In genomic region chr1:157286561-157286960, GRCm38 (mm10) we compare ENCODE assay signal across 8 mouse cellular contexts.
DNase-seq lines count a peak whose midpoint lies in the region; ATAC-seq and TF ChIP-seq lines count a peak whose summit lies in the region.

No protein-coding gene starts in this region.

- H3K27ac ChIP-seq in kidney, embryonic 14.5 days (ENCODE audit: low read depth, low read length): no peak overlapping the region
- H3K27ac ChIP-seq in midbrain, embryonic 14.5 days (replicated peaks; ENCODE audit: low read depth, low read length): no peak overlapping the region

- no peaks in the 10 kb centered on the region for H3K36me3 ChIP-seq in kidney, embryonic 14.5 days (ENCODE audit: control insufficient read depth, insufficient read depth, low read length)
- H3K36me3 ChIP-seq in E14TG2a.4 (ENCODE audit: insufficient read depth, low read length): no peaks in the 10 kb centered on the region
- no peaks in the 10 kb centered on the region for H3K36me3 ChIP-seq in midbrain, embryonic 14.5 days (ENCODE audit: control insufficient read depth, insufficient read depth, low read length)

- ATAC-seq in kidney, embryonic 14.5 days (ENCODE audit: low FRiP score, low TSS enrichment): no peak
- no peak for ATAC-seq in midbrain, embryonic 14.5 days (ENCODE audit: low FRiP score, low TSS enrichment)
- ATAC-seq in erythroid progenitor cell, adult 5-6 weeks (replicated peaks; ENCODE audit: low FRiP score, poor library complexity, severe bottlenecking): no peak

- no peak overlapping the region for H3K4me3 ChIP-seq in kidney, embryonic 14.5 days (ENCODE audit: low read length)
- no peak overlapping the region for H3K4me3 ChIP-seq in E14TG2a.4 (replicated peaks; ENCODE audit: low read length)
- H3K4me3 ChIP-seq in midbrain, embryonic 14.5 days (replicated peaks; ENCODE audit: low read depth, low read length): no peak overlapping the region

- no peak overlapping the region for H3K4me2 ChIP-seq in kidney, embryonic 14.5 days (replicated peaks; ENCODE audit: low read depth, low read length)
- H3K4me2 ChIP-seq in midbrain, embryonic 14.5 days (ENCODE audit: low read length): no peak overlapping the region

- no peaks in the 10 kb centered on the region for H3K9me3 ChIP-seq in kidney, embryonic 14.5 days (ENCODE audit: control insufficient read depth, low read length)
- H3K9me3 ChIP-seq in E14TG2a.4 (ENCODE audit: low read length): no peaks in the 10 kb centered on the region
- no peaks in the 10 kb centered on the region for H3K9me3 ChIP-seq in midbrain, embryonic 14.5 days (ENCODE audit: control insufficient read depth, low read length)

- TF ChIP-seq CTCF in E14TG2a.4 (conservative IDR thresholded peaks at IDR 0.05; ENCODE audit: low read length): peak; percentile 18

- 11% methylated on average over 4 of the region's 4 CpGs for WGBS in kidney, embryonic 14.5 days
- whole genome bisulfite sequencing in large intestine, adult 2 months: 10% methylated on average over 4 of the region's 4 CpGs
- WGBS in midbrain, embryonic 14.5 days: 8% methylated on average over 4 of the region's 4 CpGs

- no peaks in the 10 kb centered on the region for H3K4me1 ChIP-seq in kidney, embryonic 14.5 days (ENCODE audit: control insufficient read depth, insufficient read depth, low read length)
- no peaks in the 10 kb centered on the region for H3K4me1 ChIP-seq in E14TG2a.4 (replicated peaks; ENCODE audit: low read depth, low read length)
- H3K4me1 ChIP-seq in midbrain, embryonic 14.5 days (ENCODE audit: control insufficient read depth, insufficient read depth, low read length): no peaks in the 10 kb centered on the region

- no peak overlapping the region for H3K9ac ChIP-seq in kidney, embryonic 14.5 days (ENCODE audit: low read depth, low read length)
- no peak overlapping the region for H3K9ac ChIP-seq in midbrain, embryonic 14.5 days (replicated peaks; ENCODE audit: low read length)

- DNase-seq in kidney, adult 18-20 months: peak; percentile 55
- DNase-seq in adrenal gland, adult 2 months: peak; percentile 64
- DNase-seq in embryo, embryonic 11 days: peak; percentile 63
- peak; percentile 7 for DNase-seq in large intestine, adult 2 months (ENCODE audit: low read depth, low spot score)
- peak; percentile 83 for DNase-seq in midbrain, embryonic 14.5 days

- H3K27me3 ChIP-seq in kidney, embryonic 14.5 days (ENCODE audit: control insufficient read depth, insufficient read depth, low read length): no peaks in the 10 kb centered on the region
- H3K27me3 ChIP-seq in E14TG2a.4 (ENCODE audit: insufficient read depth, low read length): no peaks in the 10 kb centered on the region
- H3K27me3 ChIP-seq in midbrain, embryonic 14.5 days (ENCODE audit: control insufficient read depth, insufficient read depth, low read length): no peaks in the 10 kb centered on the region

Comparison
In these comparisons a context has a peak if more than half of its experiments do, and no peak if none do; other contexts are left out.
1. DNase-seq: peak in every context shown above with its lines; median percentile 83 in midbrain, embryonic 14.5 days; 64 in adrenal gland, adult 2 months; 63 in embryo, embryonic 11 days; 55 in kidney, adult 18-20 months; 7 in large intestine, adult 2 months.